Comparison of ENCODE assay signal across 9 mouse cellular contexts in the genomic region with DNA sequence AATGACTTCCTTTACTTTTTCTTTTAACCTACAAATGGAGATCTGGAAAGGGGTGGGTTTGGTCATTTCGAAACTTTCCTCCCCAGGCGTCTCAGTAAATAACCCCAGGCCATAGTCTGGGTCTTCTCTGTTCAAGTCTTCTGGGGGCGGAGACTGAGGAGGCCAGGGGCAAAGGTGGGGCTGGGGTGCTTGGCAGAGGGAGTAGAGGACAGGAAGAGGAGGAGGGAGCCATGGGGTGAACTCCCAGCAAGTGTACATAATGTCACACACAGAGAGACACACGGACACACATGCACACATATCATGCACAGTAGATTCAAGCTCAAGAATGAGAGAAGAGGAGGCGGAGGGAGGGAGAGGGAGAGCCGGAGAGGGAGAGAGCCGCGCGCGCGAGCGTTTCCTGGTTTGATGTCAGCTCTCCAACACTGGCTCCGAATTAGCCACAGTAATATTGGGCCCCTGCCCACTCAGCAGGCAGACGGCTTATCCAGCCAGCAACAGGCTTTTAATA.
A peak's percentile ranks its signal among the peaks of the same experiment; 100 is the strongest.
DNase-seq lines count a peak whose midpoint lies in the region; ATAC-seq lines count a peak whose summit lies in the region.
"Had no signal": no experiment of that assay in that cellular context is flagged by ENCODE, and none has a peak within 500 bp of the region (broad histone marks: within the 10 kb centered on the region; RNA-seq: fewer than 3 reads in every experiment).

No protein-coding gene starts in this region.

- peak overlapping the region; percentile 73 for H3K27ac ChIP-seq in embryonic facial prominence, embryonic 10.5 days (replicated peaks)
- H3K27ac ChIP-seq in limb, embryonic 15.5 days = peak overlapping the region; percentile 23
- no peak overlapping the region for H3K27ac ChIP-seq in midbrain, embryonic 16.5 days (ENCODE audit: low read length)

- no peaks in the 10 kb centered on the region for H3K9me3 ChIP-seq in embryonic facial prominence, embryonic 10.5 days
- H3K9me3 ChIP-seq in limb, embryonic 15.5 days = no peaks in the 10 kb centered on the region
- H3K9me3 ChIP-seq in midbrain, embryonic 16.5 days (replicated peaks; ENCODE audit: control insufficient read depth, low read length, poor library complexity, severe bottlenecking) = no peaks in the 10 kb centered on the region
- H3K9me3 ChIP-seq: G1E had no signal

- 3% methylated on average over 14 of the region's 14 CpGs for WGBS in embryonic facial prominence, embryonic 10.5 days
- WGBS in limb, embryonic 15.5 days = 4% methylated on average over 14 of the region's 14 CpGs
- WGBS in midbrain, embryonic 16.5 days = 3% methylated on average over 14 of the region's 14 CpGs

- H3K36me3 ChIP-seq in embryonic facial prominence, embryonic 10.5 days (replicated peaks) = no peaks in the 10 kb centered on the region
- no peaks in the 10 kb centered on the region for H3K36me3 ChIP-seq in limb, embryonic 15.5 days
- no peaks in the 10 kb centered on the region for H3K36me3 ChIP-seq in midbrain, embryonic 16.5 days (ENCODE audit: control insufficient read depth, insufficient read depth, low read length)
- H3K36me3 ChIP-seq: G1E had no signal

- H3K9ac ChIP-seq in limb, embryonic 15.5 days = no peak overlapping the region
- H3K9ac ChIP-seq in midbrain, embryonic 16.5 days (ENCODE audit: low read depth, low read length) = 0 out of 2 replicates have a peak overlapping the region, but pooled peaks have one; percentile 34

- H3K4me1 ChIP-seq in embryonic facial prominence, embryonic 10.5 days = peaks cover 34% of the 10 kb centered on the region
- peaks cover 35% of the 10 kb centered on the region for H3K4me1 ChIP-seq in limb, embryonic 15.5 days
- H3K4me1 ChIP-seq in midbrain, embryonic 16.5 days (ENCODE audit: control insufficient read depth, insufficient read depth, low read length) = peaks cover 8% of the 10 kb centered on the region

- 0 out of 2 replicates have a peak, but pooled peaks have one; percentile 42 for ATAC-seq in limb, embryonic 15.5 days (ENCODE audit: insufficient number of reproducible peaks, low FRiP score, low TSS enrichment, low read depth)
- peak; percentile 68 for ATAC-seq in midbrain, embryonic 16.5 days

- H3K27me3 ChIP-seq in embryonic facial prominence, embryonic 10.5 days (replicated peaks; ENCODE audit: low read depth, poor library complexity, severe bottlenecking) = peaks cover 19% of the 10 kb centered on the region
- H3K27me3 ChIP-seq in limb, embryonic 15.5 days = no peaks in the 10 kb centered on the region
- peaks cover 5% of the 10 kb centered on the region; the same call in 1 of the 2 replicates for H3K27me3 ChIP-seq in midbrain, embryonic 16.5 days (ENCODE audit: control insufficient read depth, insufficient read depth, low read depth, low read length)

- DNase-seq in lung, adult 18-20 months = peak; percentile 44 to 55
- DNase-seq in lung, postnatal 25 days (ENCODE audit: low spot score) = no peak
- DNase-seq in embryonic facial prominence, embryonic 10.5 days (ENCODE audit: low spot score) = peak; percentile 68
- peak; percentile 82 to 89 for DNase-seq in heart, adult 9 months (ENCODE audit: low spot score in 2 of 2)
- DNase-seq in kidney, adult 11 months = peak; percentile 43
- peak; percentile 32 to 44 for DNase-seq in thymus, adult 18-20 months

- H3K4me2 ChIP-seq in limb, embryonic 15.5 days = peak overlapping the region; percentile 41
- peak overlapping the region; percentile 40 for H3K4me2 ChIP-seq in midbrain, embryonic 16.5 days (ENCODE audit: low read length)

- H3K4me3 ChIP-seq in embryonic facial prominence, embryonic 10.5 days = peak overlapping the region; percentile 48
- peak overlapping the region; percentile 23 for H3K4me3 ChIP-seq in limb, embryonic 15.5 days
- peak overlapping the region; percentile 4; the same call in 1 of the 2 replicates for H3K4me3 ChIP-seq in midbrain, embryonic 16.5 days (ENCODE audit: low read depth, low read length)
